Mouse (Mus musculus): ENCODE measurements around the gene Prpf4b. TPM values are rescaled to one million over a fixed set of nuclear protein-coding genes. Genes with fewer than 3 reads are reported as not detected.
"Not testable (repeated sequence)": the region's sequence is repeated elsewhere in the genome, so short reads cannot be mapped to it uniquely, and the experiment has no call there.

The Prpf4b gene
- 100 to 1,000 TPM in 1 of 3 experiments, 10 to 100 TPM in 2; 70.1 to 114 (median 85.7) TPM for polyA plus RNA-seq (2017; shearing (Covaris generic))

DNA sequence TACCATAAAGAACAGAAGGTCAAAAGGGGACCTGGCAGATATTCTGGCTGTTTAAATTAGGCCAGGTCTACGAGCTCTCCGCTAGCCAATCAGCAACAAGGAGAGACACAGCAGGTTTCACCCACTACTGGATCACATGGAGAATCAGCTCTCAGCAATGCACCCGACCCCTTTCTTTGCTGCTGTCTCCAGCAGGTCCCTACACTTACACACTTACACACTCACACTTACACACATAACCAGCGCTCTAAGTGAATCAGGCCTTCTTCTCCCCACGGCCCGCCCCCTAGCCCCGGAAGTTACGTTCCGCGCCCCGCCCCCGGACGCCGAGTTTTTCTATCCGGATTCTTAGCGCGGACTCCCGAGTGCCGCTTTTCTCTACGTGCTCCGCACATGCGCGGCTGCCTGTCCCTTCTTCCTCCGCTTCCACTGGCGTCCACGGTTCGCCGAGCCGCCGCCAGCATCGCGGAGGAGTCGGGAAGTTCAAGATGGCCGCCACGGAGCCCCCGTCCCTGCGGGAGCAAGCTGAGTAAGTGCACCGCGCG is at the start of gene Prpf4b:
TSS of gene Prpf4b (plus strand) at position 137 of the 545 bp plus-strand sequence.
- ATAC-seq = peak; percentile 74

- ATAC-seq = no peak
Measured at GRCm38 (mm10) chr13:34826760-34827690, 48.1 kb upstream of the Prpf4b start.

DNA sequence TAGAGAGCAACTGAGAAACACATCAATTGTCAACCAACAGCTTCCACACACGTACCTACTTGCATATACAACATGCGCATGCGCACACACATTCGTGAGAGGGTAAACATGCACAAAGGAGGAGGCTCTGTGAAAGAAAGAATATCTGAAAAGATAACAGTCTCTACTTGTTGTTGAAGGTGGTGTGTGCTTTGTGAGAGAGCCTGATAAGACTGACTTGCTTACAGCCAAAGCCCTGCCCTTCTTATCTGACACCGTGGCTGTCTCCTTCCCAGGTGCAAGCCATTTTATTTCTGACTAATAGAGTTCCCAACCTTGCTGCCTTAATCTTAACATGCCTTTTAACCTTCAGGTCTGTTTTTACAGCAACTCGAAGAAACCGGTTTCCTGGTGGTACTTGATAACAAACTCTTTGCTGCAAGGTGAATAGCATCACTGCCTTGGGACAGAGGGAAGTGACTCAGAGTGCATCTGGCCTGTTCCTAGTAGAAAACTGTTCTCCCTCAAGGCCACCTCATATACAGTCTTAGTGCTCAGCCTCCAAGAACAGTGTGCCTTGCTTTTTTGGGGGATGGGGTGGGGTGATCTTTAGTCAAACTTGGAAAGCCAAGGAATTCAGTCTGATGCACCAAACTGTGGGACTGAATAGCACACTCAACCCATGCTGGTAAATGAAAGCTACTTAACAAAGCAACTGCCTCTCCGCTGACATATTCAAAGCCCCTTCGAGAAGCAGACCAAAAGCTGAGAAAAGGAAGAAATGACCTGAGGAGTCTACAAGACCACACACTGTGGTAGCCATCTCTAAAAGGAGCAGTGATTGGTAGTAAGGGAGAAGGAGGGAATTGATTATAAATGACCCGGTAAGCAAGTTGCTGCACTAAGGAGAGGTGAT is 46.9 kb upstream of the Prpf4b start:
- ATAC-seq = no peak

GRCm38 (mm10) chr13:34842851-34843250 is 32.3 kb upstream of the Prpf4b start:
- ATAC-seq = no peak

GRCm38 (mm10) chr13:34850759-34851158 is 24.3 kb upstream of the Prpf4b start:
- no peak for ATAC-seq

DNA sequence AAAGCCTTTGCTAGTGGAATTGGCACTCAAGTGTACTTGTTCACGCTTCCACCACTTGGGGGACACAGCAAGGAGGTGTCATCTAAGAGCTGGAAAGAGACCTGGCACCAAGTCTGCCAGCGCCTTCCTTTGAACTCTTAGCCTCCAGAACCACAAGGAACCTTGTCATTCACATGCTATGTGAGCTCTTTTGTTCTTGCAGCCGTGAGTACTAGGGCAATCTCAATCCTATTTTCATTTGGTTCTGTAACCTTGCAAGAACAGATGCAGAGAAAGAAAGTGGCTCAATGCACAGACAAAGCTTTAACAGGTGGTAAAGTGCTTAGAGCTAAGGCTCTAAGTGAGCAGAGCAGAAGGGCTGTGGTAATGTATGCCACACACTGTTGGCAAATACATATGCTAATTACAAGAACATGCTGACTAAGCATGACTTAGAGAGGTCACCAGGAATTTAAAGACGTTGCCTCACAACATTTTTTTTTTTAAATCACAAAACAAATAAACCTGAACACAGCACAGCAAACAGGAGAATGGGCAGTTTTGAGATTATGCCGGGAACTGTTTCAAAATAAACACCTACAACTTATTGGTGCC is 23.8 kb upstream of the Prpf4b start:
- ATAC-seq = no peak

GRCm38 (mm10) chr13:34857526-34857925 is 17.6 kb upstream of the Prpf4b start:
- no peak for ATAC-seq

GRCm38 (mm10) chr13:34859406-34859805 is 15.7 kb upstream of the Prpf4b start:
- no peak for ATAC-seq

DNA sequence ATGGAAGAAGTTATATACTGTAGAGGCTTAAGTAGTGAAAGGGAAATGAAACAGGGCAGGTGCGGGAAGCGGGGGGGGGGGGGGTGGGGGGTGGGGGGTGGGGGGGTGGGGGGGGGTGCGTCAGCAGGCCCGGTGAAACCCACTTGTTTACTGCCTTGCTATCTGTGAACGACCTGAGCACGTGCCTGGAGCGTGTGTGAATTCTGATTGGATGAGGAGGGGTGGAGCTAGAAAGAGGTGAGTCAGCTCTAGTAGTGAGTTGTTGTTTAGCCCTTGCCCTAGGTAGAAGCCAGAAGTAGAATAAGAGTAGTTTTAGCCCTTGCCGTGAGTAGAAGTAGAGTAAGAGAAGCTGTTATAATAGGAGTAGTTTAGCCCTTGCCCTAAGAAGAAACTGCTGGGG is 13.9 kb upstream of the Prpf4b start:
- ATAC-seq = not testable (repeated sequence)

GRCm38 (mm10) chr13:34864420-34865169 is 10.5 kb upstream of the Prpf4b start:
- ATAC-seq = peak; percentile 86

GRCm38 (mm10) chr13:34873801-34874681 is 1.1 kb upstream of the Prpf4b start:
- peak; percentile 68 for ATAC-seq

DNA sequence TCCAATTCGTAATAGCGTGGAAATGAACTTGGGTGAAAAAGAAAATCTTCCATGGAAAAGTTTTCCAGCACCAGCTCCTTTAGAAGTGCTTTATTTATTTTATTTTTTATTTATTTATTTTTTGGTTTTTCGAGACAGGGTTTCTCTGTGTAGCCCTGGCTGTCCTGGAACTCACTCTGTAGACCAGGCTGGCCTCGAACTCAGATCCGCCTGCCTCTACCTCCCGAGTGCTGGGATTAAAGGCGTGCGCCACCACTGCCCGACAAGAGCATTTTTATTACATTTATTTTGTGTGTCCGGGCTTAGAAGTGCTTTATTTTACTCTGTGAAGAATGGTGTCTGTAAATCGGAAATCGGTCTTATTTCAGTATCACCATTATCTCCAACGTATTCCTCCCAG is 366 bp upstream of the Prpf4b start:
- ATAC-seq = not testable (repeated sequence)

GRCm38 (mm10) chr13:34875741-34876445 is 791 bp downstream of the Prpf4b start:
- peak; percentile 24 for ATAC-seq

DNA sequence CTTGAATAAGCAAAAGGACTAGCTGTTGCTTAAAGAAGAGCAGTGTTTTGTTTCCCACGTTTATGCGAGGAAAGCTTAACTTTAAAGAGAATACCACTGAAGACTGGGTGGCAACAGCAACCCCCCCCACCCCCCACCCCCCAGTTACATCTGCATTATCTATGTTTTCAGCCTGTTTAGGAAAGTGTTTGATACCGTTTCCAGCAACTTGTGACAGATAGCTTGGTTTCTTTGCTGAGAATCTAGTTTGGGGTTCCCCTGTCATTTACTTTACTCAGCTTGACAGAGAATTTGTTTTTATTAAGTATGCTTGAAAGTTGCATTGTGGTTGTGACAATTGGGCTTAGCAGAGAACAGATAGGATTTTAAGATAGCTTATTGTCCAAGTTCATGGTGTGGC is 1.4 kb downstream of the Prpf4b start:
- ATAC-seq = no peak

- ATAC-seq = no peak
Measured at GRCm38 (mm10) chr13:34892871-34893270, 17.8 kb downstream of the Prpf4b start.

DNA sequence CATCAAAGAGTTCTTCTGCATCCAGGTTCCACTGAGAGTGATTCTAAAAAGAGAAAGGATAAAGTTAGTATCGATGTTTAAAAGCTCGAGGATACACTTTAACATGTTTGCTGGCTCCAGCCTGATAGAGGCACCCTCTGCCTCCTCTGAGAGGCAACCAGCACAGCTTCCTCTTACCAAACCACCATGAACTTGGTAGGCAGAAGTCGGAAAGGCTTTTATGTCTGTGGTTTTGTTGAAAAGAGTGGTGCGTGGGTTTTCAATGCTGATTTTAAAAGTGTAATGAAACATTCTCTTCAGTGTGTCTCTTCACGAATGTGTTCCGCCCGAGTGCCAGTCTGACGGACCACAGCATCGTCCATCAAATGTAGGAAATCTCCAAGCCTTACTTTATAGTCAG is 39.5 kb downstream of the Prpf4b start:
- peak; percentile 63 for ATAC-seq

DNA sequence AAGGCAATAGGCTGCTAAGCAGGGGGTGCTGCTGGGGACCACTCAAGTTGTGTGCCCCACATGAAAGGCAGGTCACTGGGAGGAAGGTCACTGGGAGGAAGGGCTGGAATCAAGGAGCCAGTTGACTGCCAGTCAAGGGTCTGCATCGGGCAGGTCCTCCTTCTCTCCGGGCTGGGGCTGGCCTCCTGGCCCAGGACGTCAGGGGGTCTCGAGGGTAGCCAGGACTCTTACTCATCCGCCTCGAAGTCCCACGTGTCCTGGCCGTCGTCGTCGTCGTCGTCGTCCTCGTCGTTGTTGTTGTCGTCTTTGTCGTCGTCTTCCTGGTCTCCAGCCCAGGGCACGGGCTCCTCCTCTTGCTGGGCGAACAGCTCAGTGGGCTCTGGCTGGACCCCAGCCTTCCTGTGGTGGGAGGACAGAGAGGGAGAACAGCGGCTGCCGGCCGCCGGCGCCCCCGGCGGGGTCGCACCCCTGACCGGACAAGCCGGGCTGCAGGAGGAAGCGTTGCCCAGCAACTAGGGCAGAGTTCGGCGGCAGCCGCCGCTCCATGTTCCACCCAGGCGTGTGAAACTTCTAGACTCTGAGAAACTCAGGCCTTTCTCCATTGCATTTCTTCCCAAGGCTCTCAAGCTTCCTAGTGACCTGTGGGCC is 41.5 kb downstream of the Prpf4b start:
- ATAC-seq = no peak

DNA sequence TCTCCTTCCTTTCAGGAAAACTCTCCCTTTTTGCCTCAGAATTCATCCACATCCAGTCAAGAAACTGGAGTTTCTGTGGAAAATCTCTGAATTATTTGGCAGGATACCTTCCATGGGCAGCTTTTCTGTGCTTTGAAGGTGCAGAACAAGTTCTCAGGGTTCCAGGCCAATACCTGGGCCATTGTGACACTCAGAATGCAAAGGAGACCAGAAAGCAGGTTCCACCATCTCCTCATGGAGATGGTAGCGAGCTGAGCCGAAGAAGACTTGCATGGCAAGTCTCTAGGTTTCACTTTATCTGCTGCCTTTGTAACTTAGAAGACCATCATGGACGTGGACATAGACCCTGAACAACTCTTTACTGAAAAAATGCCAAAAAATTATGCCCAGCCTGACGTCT is 49.1 kb downstream of the Prpf4b start, which contains the start of the genes Fam217a and 4933417A18Rik:
TSS of gene Fam217a (minus strand) at position 101 of the 400 bp plus-strand sequence.
TSS of gene 4933417A18Rik (plus strand) at position 200 of the 400 bp plus-strand sequence.
- ATAC-seq = no peak
